13 mouse cellular contexts compared by ENCODE assay signal in the genomic region with DNA sequence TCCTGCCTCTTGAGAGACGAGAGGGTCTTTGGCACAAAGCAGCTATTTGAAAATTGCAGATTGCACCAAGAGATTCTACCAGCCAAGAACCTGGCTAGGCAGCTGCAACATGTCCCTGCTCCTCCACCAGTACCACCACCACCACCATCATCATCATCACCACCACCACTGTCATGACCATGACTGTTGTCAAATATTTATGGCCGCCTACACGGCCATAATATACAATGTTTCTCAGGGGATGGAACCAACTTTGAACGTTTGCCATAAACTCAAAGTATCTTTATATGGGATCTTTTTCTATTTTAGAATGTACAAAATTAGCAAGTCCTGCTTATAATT.
DNase-seq lines count a peak whose midpoint lies in the region; ATAC-seq and TF ChIP-seq lines count a peak whose summit lies in the region.
"Had no signal": no experiment of that assay in that cellular context is flagged by ENCODE, and none has a peak within 500 bp of the region (broad histone marks: within the 10 kb centered on the region; RNA-seq: fewer than 3 reads in every experiment).

No protein-coding gene starts in this region.

- TF ChIP-seq POLR2A in small intestine, adult 2 months (IDR thresholded peaks at IDR 0.05; ENCODE audit: low read depth, low read length): no peak
- TF ChIP-seq POLR2A in cerebellum, adult 2 months (IDR thresholded peaks at IDR 0.05; ENCODE audit: borderline replicate concordance, insufficient read depth, low read length): no peak

- H3K4me2 ChIP-seq in heart, embryonic 11.5 days: no peak overlapping the region
- H3K4me2 ChIP-seq in lung, embryonic 15.5 days: 0 out of 2 replicates have a peak overlapping the region, but pooled peaks have one; percentile 37
- peak overlapping the region; percentile 41 for H3K4me2 ChIP-seq in heart, embryonic 16.5 days (ENCODE audit: low read depth, low read length)

- WGBS in heart, embryonic 11.5 days (ENCODE audit: insufficient replicate concordance): 71% methylated on average over 4 of the region's 4 CpGs
- WGBS in lung, embryonic 15.5 days: 34% methylated on average over 4 of the region's 4 CpGs
- 63% methylated on average over 4 of the region's 4 CpGs for WGBS in heart, embryonic 16.5 days
- whole genome bisulfite sequencing in small intestine, adult 2 months: 49% methylated on average over 4 of the region's 4 CpGs
- WGBS in cerebellum, adult 2 months: 76% methylated on average over 4 of the region's 4 CpGs

- no peaks in the 10 kb centered on the region; the same call in 1 of the 2 replicates for H3K36me3 ChIP-seq in heart, embryonic 11.5 days (ENCODE audit: control insufficient read depth, insufficient read depth, low read length)
- peaks cover 11% of the 10 kb centered on the region for H3K36me3 ChIP-seq in lung, embryonic 15.5 days
- H3K36me3 ChIP-seq in heart, embryonic 16.5 days (ENCODE audit: control insufficient read depth, insufficient read depth): peaks cover 16% of the 10 kb centered on the region
- H3K36me3 ChIP-seq in small intestine, adult 2 months (ENCODE audit: control insufficient read depth, insufficient read depth, low read length): peaks cover 5% of the 10 kb centered on the region

- no peak for TF ChIP-seq CTCF in small intestine, adult 2 months (IDR thresholded peaks at IDR 0.05; ENCODE audit: extremely low read depth, insufficient read length, insufficient replicate concordance, low read depth, low read length)
- no peak for TF ChIP-seq CTCF in cerebellum, adult 2 months (IDR thresholded peaks at IDR 0.05; ENCODE audit: borderline replicate concordance, insufficient read depth, low read depth, low read length)

- H3K27me3 ChIP-seq in heart, embryonic 11.5 days (ENCODE audit: control insufficient read depth, insufficient read depth, low read length): no peaks in the 10 kb centered on the region
- no peaks in the 10 kb centered on the region for H3K27me3 ChIP-seq in lung, embryonic 15.5 days
- H3K27me3 ChIP-seq in heart, embryonic 16.5 days (ENCODE audit: control insufficient read depth, insufficient read depth, low read length): no peaks in the 10 kb centered on the region
- no peaks in the 10 kb centered on the region for H3K27me3 ChIP-seq in small intestine, adult 2 months (ENCODE audit: control insufficient read depth, insufficient read depth, low read length)
- H3K27me3 ChIP-seq in cerebellum, adult 2 months (ENCODE audit: control insufficient read depth, insufficient read depth, low read length): no peaks in the 10 kb centered on the region
- H3K27me3 ChIP-seq: Patski had no signal

- DNase-seq in heart, adult 18-20 months: no peak
- DNase-seq in lung, postnatal 14 days: no peak
- no peak for DNase-seq in testis, postnatal 14 days (ENCODE audit: low spot score)
- DNase-seq in cerebellum, adult 2 months: no peak
- DNase-seq: adrenal gland, postnatal 14 days; cerebellum, adult 8-10 months; gastrocnemius, postnatal 10 days; liver, postnatal 0 days had no signal

- ATAC-seq in heart, embryonic 11.5 days (replicated peaks; ENCODE audit: insufficient number of reproducible peaks, low FRiP score, low TSS enrichment): no peak
- peak; percentile 69; the same call in 1 of the 2 replicates for ATAC-seq in lung, embryonic 15.5 days (ENCODE audit: borderline replicate concordance, extremely low read depth, low FRiP score, low TSS enrichment)
- no peak for ATAC-seq in heart, embryonic 16.5 days (replicated peaks; ENCODE audit: extremely low read depth, insufficient read depth, low FRiP score)
- ATAC-seq: liver, postnatal 0 days; Patski had no signal

- no peak overlapping the region for H3K4me3 ChIP-seq in heart, embryonic 11.5 days (ENCODE audit: low read depth, low read length)
- no peak overlapping the region for H3K4me3 ChIP-seq in lung, embryonic 15.5 days
- H3K4me3 ChIP-seq in heart, embryonic 16.5 days (ENCODE audit: low read length): no peak overlapping the region
- no peak overlapping the region for H3K4me3 ChIP-seq in small intestine, adult 2 months (ENCODE audit: low read depth, low read length)
- H3K4me3 ChIP-seq in cerebellum, adult 2 months (replicated peaks; ENCODE audit: insufficient read depth, low read depth, low read length): no peak overlapping the region

- H3K4me1 ChIP-seq in heart, embryonic 11.5 days (ENCODE audit: control insufficient read depth, insufficient read depth, low read length): peaks cover 26% of the 10 kb centered on the region
- H3K4me1 ChIP-seq in lung, embryonic 15.5 days: peaks cover 51% of the 10 kb centered on the region
- H3K4me1 ChIP-seq in heart, embryonic 16.5 days (ENCODE audit: control insufficient read depth, insufficient read depth, low read length): peaks cover 33% of the 10 kb centered on the region
- H3K4me1 ChIP-seq in small intestine, adult 2 months (ENCODE audit: control insufficient read depth, insufficient read depth, insufficient read length, low read length): peaks cover 12% of the 10 kb centered on the region; the same call in 1 of the 2 replicates
- H3K4me1 ChIP-seq in cerebellum, adult 2 months (ENCODE audit: control insufficient read depth, insufficient read depth, low read length): no peaks in the 10 kb centered on the region

- H3K9ac ChIP-seq in heart, embryonic 11.5 days (ENCODE audit: low read depth, low read length): no peak overlapping the region
- no peak overlapping the region for H3K9ac ChIP-seq in lung, embryonic 15.5 days
- peak overlapping the region; percentile 35; the same call in 1 of the 2 replicates for H3K9ac ChIP-seq in heart, embryonic 16.5 days (ENCODE audit: low read length)
- H3K9ac ChIP-seq: liver, postnatal 0 days had no signal

- H3K9me3 ChIP-seq in heart, embryonic 11.5 days (replicated peaks; ENCODE audit: control insufficient read depth, low read length): no peaks in the 10 kb centered on the region
- no peaks in the 10 kb centered on the region for H3K9me3 ChIP-seq in lung, embryonic 15.5 days
- H3K9me3 ChIP-seq in heart, embryonic 16.5 days (replicated peaks; ENCODE audit: control insufficient read depth, low read length): no peaks in the 10 kb centered on the region

- peak overlapping the region; percentile 70 for H3K27ac ChIP-seq in heart, embryonic 11.5 days (ENCODE audit: low read depth, low read length)
- peak overlapping the region; percentile 95 for H3K27ac ChIP-seq in lung, embryonic 15.5 days
- peak overlapping the region; percentile 90 for H3K27ac ChIP-seq in heart, embryonic 16.5 days (ENCODE audit: low read length)
- peak overlapping the region; percentile 4; the same call in 1 of the 2 replicates for H3K27ac ChIP-seq in small intestine, adult 2 months (ENCODE audit: insufficient read depth, low read depth, low read length)
- no peak overlapping the region for H3K27ac ChIP-seq in cerebellum, adult 2 months (ENCODE audit: insufficient read depth, low read length)
